Mouse (Mus musculus): ENCODE data around the gene Lcp2. TPM values are rescaled to one million over a fixed set of nuclear protein-coding genes. Genes with fewer than 3 reads are reported as not detected.

Lcp2 gene
- polyA plus RNA-seq, 1 experiment from 2014 or later = 7.1 TPM

GRCm38 (mm10) chr11:34048375-34049124 lies 1.8 kb downstream of the Lcp2 start:
- Histone ChIP-seq H3K4me3 (replicated peaks) (no peak overlapping the region), H3K4me2 (replicated peaks) (no peak overlapping the region), H3K4me1 (no peaks in the 10 kb centered on the region), H3K9ac (no peak overlapping the region), H3K9me3 (replicated peaks) (no peaks in the 10 kb centered on the region), H3K36me3 (no peaks in the 10 kb centered on the region), H3K27me3 (no peaks in the 10 kb centered on the region), H3K27ac (replicated peaks) (no peak overlapping the region)
- no peak for ATAC-seq (ENCODE audit: insufficient number of reproducible peaks, low FRiP score, low TSS enrichment, low read depth)
- 86% methylated on average over 8 of the region's 8 CpGs for WGBS

GRCm38 (mm10) chr11:34049125-34049379 lies 2.3 kb downstream of the Lcp2 start:
- H3K9me3 ChIP-seq (replicated peaks) = no peaks in the 10 kb centered on the region
- no peaks in the 10 kb centered on the region for H3K36me3 ChIP-seq
- no peaks in the 10 kb centered on the region for H3K27me3 ChIP-seq
- ATAC-seq (ENCODE audit: insufficient number of reproducible peaks, low FRiP score, low TSS enrichment, low read depth) = no peak
- H3K9ac ChIP-seq = no peak overlapping the region
- H3K4me1 ChIP-seq = no peaks in the 10 kb centered on the region
- no peak overlapping the region for H3K27ac ChIP-seq (replicated peaks)
- 92% methylated on average over 1 of the region's 1 CpGs for WGBS
- H3K4me2 ChIP-seq (replicated peaks) = no peak overlapping the region
- no peak overlapping the region for H3K4me3 ChIP-seq (replicated peaks)

GRCm38 (mm10) chr11:34050063-34050462 lies 3.3 kb downstream of the Lcp2 start:
- 80% methylated on average over 1 of the region's 1 CpGs for WGBS
- no peaks in the 10 kb centered on the region for H3K4me1 ChIP-seq
- no peaks in the 10 kb centered on the region for H3K36me3 ChIP-seq
- H3K9ac ChIP-seq = no peak overlapping the region
- no peak overlapping the region for H3K27ac ChIP-seq (replicated peaks)
- H3K27me3 ChIP-seq = no peaks in the 10 kb centered on the region
- no peak for ATAC-seq (ENCODE audit: insufficient number of reproducible peaks, low FRiP score, low TSS enrichment, low read depth)
- no peaks in the 10 kb centered on the region for H3K9me3 ChIP-seq (replicated peaks)
- H3K4me3 ChIP-seq (replicated peaks) = no peak overlapping the region
- no peak overlapping the region for H3K4me2 ChIP-seq (replicated peaks)

- no peak overlapping the region for H3K4me2 ChIP-seq (replicated peaks)
- H3K36me3 ChIP-seq = no peaks in the 10 kb centered on the region
- no peak overlapping the region for H3K27ac ChIP-seq (replicated peaks)
- ATAC-seq (ENCODE audit: insufficient number of reproducible peaks, low FRiP score, low TSS enrichment, low read depth) = no peak
- no peaks in the 10 kb centered on the region for H3K9me3 ChIP-seq (replicated peaks)
- H3K4me1 ChIP-seq = no peaks in the 10 kb centered on the region
- 66% methylated on average over 2 of the region's 2 CpGs for WGBS
- H3K4me3 ChIP-seq (replicated peaks) = no peak overlapping the region
- H3K27me3 ChIP-seq = no peaks in the 10 kb centered on the region
- no peak overlapping the region for H3K9ac ChIP-seq
These were observed 3.9 kb downstream of the Lcp2 start for GRCm38 (mm10) chr11:34050643-34051042.

- no peak overlapping the region for H3K4me2 ChIP-seq (replicated peaks)
- no peaks in the 10 kb centered on the region for H3K27me3 ChIP-seq
- H3K9me3 ChIP-seq (replicated peaks) = no peaks in the 10 kb centered on the region
- H3K27ac ChIP-seq (replicated peaks) = no peak overlapping the region
- H3K9ac ChIP-seq = no peak overlapping the region
- no peak for ATAC-seq (ENCODE audit: insufficient number of reproducible peaks, low FRiP score, low TSS enrichment, low read depth)
- H3K36me3 ChIP-seq = no peaks in the 10 kb centered on the region
- no peaks in the 10 kb centered on the region for H3K4me1 ChIP-seq
- no peak overlapping the region for H3K4me3 ChIP-seq (replicated peaks)
- 68% methylated on average over 6 of the region's 6 CpGs for WGBS
These were observed 6.5 kb downstream of the Lcp2 start for GRCm38 (mm10) chr11:34053031-34053818.

- WGBS = 61% methylated on average over 7 of the region's 7 CpGs
- no peak overlapping the region for H3K4me2 ChIP-seq (replicated peaks)
- H3K36me3 ChIP-seq = no peaks in the 10 kb centered on the region
- H3K4me3 ChIP-seq (replicated peaks) = no peak overlapping the region
- H3K27ac ChIP-seq (replicated peaks) = no peak overlapping the region
- H3K9me3 ChIP-seq (replicated peaks) = no peaks in the 10 kb centered on the region
- no peaks in the 10 kb centered on the region for H3K27me3 ChIP-seq
- no peaks in the 10 kb centered on the region for H3K4me1 ChIP-seq
- no peak for ATAC-seq (ENCODE audit: insufficient number of reproducible peaks, low FRiP score, low TSS enrichment, low read depth)
- no peak overlapping the region for H3K9ac ChIP-seq
These were observed 7.5 kb downstream of the Lcp2 start for GRCm38 (mm10) chr11:34054031-34054727.

GRCm38 (mm10) chr11:34056715-34057114 lies 10.0 kb downstream of the Lcp2 start:
- H3K4me2 ChIP-seq (replicated peaks) = no peak overlapping the region
- H3K27ac ChIP-seq (replicated peaks) = no peak overlapping the region
- no peaks in the 10 kb centered on the region for H3K9me3 ChIP-seq (replicated peaks)
- H3K27me3 ChIP-seq = no peaks in the 10 kb centered on the region
- H3K4me1 ChIP-seq = no peaks in the 10 kb centered on the region
- WGBS = 79% methylated on average over 1 of the region's 1 CpGs
- no peak overlapping the region for H3K4me3 ChIP-seq (replicated peaks)
- no peaks in the 10 kb centered on the region for H3K36me3 ChIP-seq
- H3K9ac ChIP-seq = no peak overlapping the region
- no peak for ATAC-seq (ENCODE audit: insufficient number of reproducible peaks, low FRiP score, low TSS enrichment, low read depth)

- ATAC-seq (ENCODE audit: insufficient number of reproducible peaks, low FRiP score, low TSS enrichment, low read depth) = no peak
- Histone ChIP-seq H3K27me3 (no peaks in the 10 kb centered on the region), H3K4me1 (no peaks in the 10 kb centered on the region), H3K4me2 (replicated peaks) (no peak overlapping the region), H3K36me3 (no peaks in the 10 kb centered on the region), H3K27ac (replicated peaks) (no peak overlapping the region), H3K4me3 (replicated peaks) (no peak overlapping the region), H3K9me3 (replicated peaks) (no peaks in the 10 kb centered on the region), H3K9ac (no peak overlapping the region)
These were observed 11.6 kb downstream of the Lcp2 start for GRCm38 (mm10) chr11:34058332-34058731.

GRCm38 (mm10) chr11:34058960-34059359 lies 12.2 kb downstream of the Lcp2 start:
- no peaks in the 10 kb centered on the region for H3K27me3 ChIP-seq
- H3K36me3 ChIP-seq = no peaks in the 10 kb centered on the region
- no peak overlapping the region for H3K9ac ChIP-seq
- ATAC-seq (ENCODE audit: insufficient number of reproducible peaks, low FRiP score, low TSS enrichment, low read depth) = no peak
- peaks cover 4% of the 10 kb centered on the region for H3K4me1 ChIP-seq
- WGBS = 79% methylated on average over 6 of the region's 6 CpGs
- H3K27ac ChIP-seq (replicated peaks) = no peak overlapping the region
- H3K4me2 ChIP-seq (replicated peaks) = no peak overlapping the region
- H3K9me3 ChIP-seq (replicated peaks) = no peaks in the 10 kb centered on the region
- no peak overlapping the region for H3K4me3 ChIP-seq (replicated peaks)

- H3K27ac ChIP-seq (replicated peaks) = no peak overlapping the region
- no peak overlapping the region for H3K4me3 ChIP-seq (replicated peaks)
- 0 out of 2 replicates have a peak, but pooled peaks have one; percentile 24 for ATAC-seq (ENCODE audit: insufficient number of reproducible peaks, low FRiP score, low TSS enrichment, low read depth)
- no peaks in the 10 kb centered on the region for H3K27me3 ChIP-seq
- peaks cover 7% of the 10 kb centered on the region for H3K4me1 ChIP-seq
- no peaks in the 10 kb centered on the region for H3K9me3 ChIP-seq (replicated peaks)
- no peaks in the 10 kb centered on the region for H3K36me3 ChIP-seq
- 59% methylated on average over 6 of the region's 6 CpGs for WGBS
- no peak overlapping the region for H3K9ac ChIP-seq
- no peak overlapping the region for H3K4me2 ChIP-seq (replicated peaks)
These were observed 15.0 kb downstream of the Lcp2 start for GRCm38 (mm10) chr11:34061740-34062139.

GRCm38 (mm10) chr11:34063257-34063656 lies 16.5 kb downstream of the Lcp2 start:
- H3K9ac ChIP-seq = no peak overlapping the region
- H3K36me3 ChIP-seq = no peaks in the 10 kb centered on the region
- peaks cover 7% of the 10 kb centered on the region for H3K4me1 ChIP-seq
- H3K27me3 ChIP-seq = no peaks in the 10 kb centered on the region
- 60% methylated on average over 2 of the region's 2 CpGs for WGBS
- no peak overlapping the region for H3K4me2 ChIP-seq (replicated peaks)
- ATAC-seq (ENCODE audit: insufficient number of reproducible peaks, low FRiP score, low TSS enrichment, low read depth) = no peak
- no peaks in the 10 kb centered on the region for H3K9me3 ChIP-seq (replicated peaks)
- H3K27ac ChIP-seq (replicated peaks) = no peak overlapping the region
- no peak overlapping the region for H3K4me3 ChIP-seq (replicated peaks)
